Mouse (Mus musculus) heart, embryonic 10.5 days (tissue): ENCODE results near the gene Prkab1. TPM values are rescaled to one million over a fixed set of nuclear protein-coding genes. Genes with fewer than 3 reads are reported as not detected.

ENCODE experiments used
- DNase-seq: peaks from one replicate; pipeline ENCODE4 v3.0.0-alpha.2; 2017; ENCODE audit warnings: low spot score
- H3K27ac ChIP-seq: fragments of 300-500 bp; sonication (generic); 2 replicates; pipeline ENCODE4 v1.5.1; 2016; ENCODE audit warnings: mild to moderate bottlenecking
- H3K27me3 ChIP-seq: fragments of 300-500 bp; sonication (generic); 2 replicates; pipeline ENCODE4 v1.6.1; 2016; ENCODE audit warnings: mild to moderate bottlenecking; ENCODE audit not compliant: poor library complexity, insufficient read depth, severe bottlenecking
- H3K36me3 ChIP-seq: fragments of 300-500 bp; sonication (generic); 2 replicates; pipeline ENCODE4 v1.6.1; 2016; ENCODE audit warnings: mild to moderate bottlenecking, moderate library complexity
- H3K4me1 ChIP-seq: fragments of 300-500 bp; sonication (generic); 2 replicates; pipeline ENCODE4 v1.6.1; 2016; ENCODE audit warnings: mild to moderate bottlenecking
- H3K4me3 ChIP-seq: fragments of 300-500 bp; sonication (generic); 2 replicates; pipeline ENCODE4 v1.5.1; 2016; ENCODE audit warnings: mild to moderate bottlenecking, moderate library complexity
- H3K9me3 ChIP-seq: fragments of 300-500 bp; sonication (generic); 2 replicates; pipeline ENCODE4 v1.6.1; 2016; ENCODE audit warnings: mild to moderate bottlenecking, moderate library complexity
- WGBS: fragments of 180-500 bp; shearing (Covaris S2); methylation state at CpG from one replicate; pipeline ENCODE4 v1.1.7; 2016; 5-methylcytosine and 5-hydroxymethylcytosine counted together
- polyA plus RNA-seq: library from polyadenylated mRNA; unstranded; fragments of >200 nt; fragmentation: Nextera tagmentation; extraction: Ambion mirVana; gene quantifications from 2 replicates; pipeline ENCODE4 v1.2.1, GENCODE M21; 2016

Prkab1 gene
- polyA plus RNA-seq, result 69.3 and 74.1 TPM in 2 replicates

DNA sequence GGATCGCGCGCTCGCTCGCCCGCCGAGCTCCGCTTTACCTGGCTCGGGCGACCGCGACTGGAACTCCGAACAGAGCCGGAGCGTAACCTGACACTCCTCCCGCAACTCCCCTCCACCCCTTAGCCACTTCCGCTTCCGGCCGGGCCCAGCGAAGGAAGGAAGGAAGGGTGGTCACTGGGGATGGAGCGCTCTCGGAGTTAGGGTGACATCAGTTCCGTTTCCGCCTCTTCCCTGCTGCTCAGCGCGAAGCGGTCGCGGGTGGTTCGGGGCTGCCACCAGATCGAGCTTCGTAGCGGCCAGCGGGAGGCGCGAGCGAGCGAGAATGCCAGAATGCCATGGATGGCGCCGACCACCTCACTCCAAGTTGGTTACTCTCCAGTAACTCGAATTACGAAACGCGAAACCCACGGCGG, at the start of gene Prkab1:
TSS of gene Prkab1 (minus strand) at position 182 of the 413 bp plus-strand sequence.
- H3K4me1 ChIP-seq, result peaks cover 44% of the 10 kb centered on the region
- H3K36me3 ChIP-seq, result peaks cover 24% of the 10 kb centered on the region
- H3K27ac ChIP-seq, result peak within 1 kb of the TSS; percentile 94
- H3K27me3 ChIP-seq, result no peaks in the 10 kb centered on the region
- DNase-seq, result peak; percentile 98
- H3K4me3 ChIP-seq, result peak within 1 kb of the TSS; percentile 89
- under 1% methylated on average over 46 of the region's 46 CpGs for whole genome bisulfite sequencing
- H3K9me3 ChIP-seq, result no peaks in the 10 kb centered on the region

DNA sequence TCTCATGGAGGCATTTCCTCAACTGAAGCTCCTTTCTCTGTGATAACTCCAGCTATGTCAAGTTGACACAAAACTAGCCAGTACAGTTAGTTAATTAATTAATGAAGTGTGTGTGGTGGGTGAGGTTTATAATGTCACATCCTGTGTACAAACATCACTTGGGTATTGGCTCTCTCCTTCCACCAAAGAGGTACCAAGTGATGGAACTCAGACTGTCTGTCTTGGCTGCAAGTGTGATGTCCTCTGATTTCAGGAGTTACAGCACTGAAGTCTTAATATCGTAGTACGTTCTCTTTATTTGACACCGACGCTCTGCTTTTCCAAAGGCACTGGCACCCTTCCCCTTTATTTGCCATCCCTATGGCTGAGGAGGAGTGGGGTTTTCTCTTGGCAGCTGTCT, 45.3 kb upstream of the Prkab1 start:
- DNase-seq, result no peak
- WGBS, result 94% methylated on average over 4 of the region's 4 CpGs
- Histone ChIP-seq H3K27me3 (no peaks in the 10 kb centered on the region), H3K9me3 (no peaks in the 10 kb centered on the region), H3K4me3 (no peak overlapping the region), H3K36me3 (no peaks in the 10 kb centered on the region), H3K27ac (no peak overlapping the region), H3K4me1 (no peaks in the 10 kb centered on the region)

DNA sequence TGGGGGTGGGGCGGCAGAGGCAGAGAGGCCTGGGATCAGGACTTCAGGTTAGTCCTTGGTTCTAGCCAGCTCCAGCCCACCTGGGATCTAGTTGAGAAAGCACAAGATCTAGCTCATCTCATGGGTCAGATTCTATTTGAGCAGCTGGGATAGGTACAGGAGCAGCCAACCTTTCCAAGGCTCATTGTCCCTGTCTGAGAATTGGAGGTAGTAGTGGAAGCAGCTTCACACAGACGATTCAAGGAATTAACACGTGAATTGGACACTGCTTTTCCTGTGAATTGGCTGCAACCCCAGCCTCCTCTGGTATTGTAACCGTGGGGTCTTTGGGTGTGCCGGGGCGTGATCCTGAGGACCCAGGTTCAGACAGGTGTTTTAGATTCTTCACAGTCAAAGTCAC, 28.5 kb upstream of the Prkab1 start:
- DNase-seq, result no peak
- Histone ChIP-seq H3K27ac (no peak overlapping the region), H3K4me3 (no peak overlapping the region), H3K9me3 (no peaks in the 10 kb centered on the region), H3K4me1 (no peaks in the 10 kb centered on the region), H3K27me3 (0 out of 2 replicates have a peak, but pooled peaks cover 5% of the 10 kb centered on the region), H3K36me3 (no peaks in the 10 kb centered on the region)
- WGBS, result 50% methylated on average over 6 of the region's 6 CpGs

DNA sequence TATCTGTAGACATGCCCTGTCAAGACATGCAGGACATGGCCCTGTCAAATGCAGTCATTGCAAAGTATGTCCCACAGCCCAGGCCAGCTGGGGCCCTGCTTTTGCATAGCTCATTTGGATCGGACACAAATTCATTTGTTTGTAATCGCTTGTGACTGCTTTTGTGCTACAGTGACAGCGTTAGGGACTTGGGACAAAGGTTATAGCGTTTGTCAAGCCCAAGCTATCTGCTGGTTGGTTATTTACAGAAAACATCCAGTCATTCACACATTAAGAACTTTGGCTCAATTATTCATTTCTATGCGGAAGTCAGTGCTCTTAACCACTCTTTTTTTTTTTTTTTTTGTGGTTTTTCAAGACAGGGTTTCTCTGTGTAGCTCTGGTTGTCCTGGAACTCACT, 27.9 kb upstream of the Prkab1 start:
- Histone ChIP-seq H3K27me3 (0 out of 2 replicates have a peak, but pooled peaks cover 5% of the 10 kb centered on the region), H3K36me3 (no peaks in the 10 kb centered on the region), H3K9me3 (no peaks in the 10 kb centered on the region), H3K27ac (no peak overlapping the region), H3K4me3 (no peak overlapping the region), H3K4me1 (no peaks in the 10 kb centered on the region)
- DNase-seq, result no peak
- WGBS, result 76% methylated on average over 5 of the region's 5 CpGs

DNA sequence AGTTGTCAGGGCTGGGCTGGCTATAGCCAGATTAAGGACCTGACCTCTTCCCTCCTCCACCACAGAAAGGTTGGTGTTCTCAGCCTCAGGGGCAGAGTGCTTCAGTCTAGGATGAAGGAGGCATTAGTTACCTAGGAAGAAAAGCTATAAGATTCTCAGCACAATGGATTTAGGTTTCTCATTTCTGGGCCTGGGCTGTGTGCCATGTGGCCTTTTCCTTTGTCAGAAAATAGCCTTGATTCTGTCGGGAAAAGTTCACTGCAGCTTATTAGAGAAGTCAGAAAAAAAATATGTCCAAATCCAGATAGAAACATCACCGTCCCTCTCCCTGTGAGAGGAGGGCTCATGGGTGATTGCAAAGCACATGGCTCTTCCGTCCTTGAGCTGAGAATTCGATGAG, 25.5 kb upstream of the Prkab1 start:
- H3K36me3 ChIP-seq, result no peaks in the 10 kb centered on the region
- H3K4me1 ChIP-seq, result no peaks in the 10 kb centered on the region
- H3K27me3 ChIP-seq, result no peaks in the 10 kb centered on the region
- no peak overlapping the region for H3K4me3 ChIP-seq
- H3K9me3 ChIP-seq, result no peaks in the 10 kb centered on the region
- 78% methylated on average over 4 of the region's 4 CpGs for WGBS
- no peak overlapping the region for H3K27ac ChIP-seq
- DNase-seq, result no peak

DNA sequence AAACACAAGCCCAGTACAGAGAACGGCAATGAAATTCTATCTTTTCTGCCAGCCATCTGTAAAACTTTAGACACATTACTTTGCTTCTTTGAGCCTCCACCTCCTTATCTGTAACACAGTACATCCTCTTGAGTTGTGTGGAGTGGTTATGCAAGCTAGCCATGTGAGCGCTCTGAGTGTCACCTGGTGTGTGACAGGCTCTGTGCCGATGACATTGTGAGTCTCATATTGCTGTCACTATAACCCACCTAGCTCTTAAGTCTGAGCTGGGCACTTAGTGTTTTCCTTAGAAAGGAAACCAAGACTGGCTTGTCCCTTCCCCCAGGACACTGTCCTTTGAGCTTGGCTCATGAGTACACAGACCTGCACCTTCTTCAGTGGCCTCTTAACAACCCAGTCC, 24.0 kb upstream of the Prkab1 start:
- Histone ChIP-seq H3K4me3 (no peak overlapping the region), H3K9me3 (no peaks in the 10 kb centered on the region), H3K4me1 (no peaks in the 10 kb centered on the region), H3K27ac (no peak overlapping the region), H3K27me3 (no peaks in the 10 kb centered on the region), H3K36me3 (no peaks in the 10 kb centered on the region)
- DNase-seq, result no peak
- 79% methylated on average over 3 of the region's 3 CpGs for WGBS

DNA sequence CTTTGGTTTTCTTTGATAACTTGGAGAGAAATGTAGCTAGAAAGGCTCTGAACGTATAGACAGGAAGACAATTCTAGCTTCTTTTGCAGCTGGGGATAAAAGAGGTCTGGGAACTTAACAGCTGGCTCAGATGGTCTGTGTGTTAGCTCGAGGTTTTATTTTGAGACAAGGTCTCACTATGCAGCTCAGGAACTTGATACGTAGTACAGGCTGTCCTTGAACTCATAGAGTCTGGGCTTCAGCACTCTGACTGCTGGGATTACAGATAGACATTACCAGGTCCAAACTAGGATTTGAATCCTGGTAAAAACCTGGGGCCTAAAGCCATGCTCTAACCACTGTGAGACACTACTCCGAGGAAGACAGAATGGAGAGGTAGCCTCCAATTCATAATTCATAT, 21.9 kb upstream of the Prkab1 start:
- no peaks in the 10 kb centered on the region for H3K9me3 ChIP-seq
- WGBS, result 71% methylated on average over 4 of the region's 4 CpGs

DNA sequence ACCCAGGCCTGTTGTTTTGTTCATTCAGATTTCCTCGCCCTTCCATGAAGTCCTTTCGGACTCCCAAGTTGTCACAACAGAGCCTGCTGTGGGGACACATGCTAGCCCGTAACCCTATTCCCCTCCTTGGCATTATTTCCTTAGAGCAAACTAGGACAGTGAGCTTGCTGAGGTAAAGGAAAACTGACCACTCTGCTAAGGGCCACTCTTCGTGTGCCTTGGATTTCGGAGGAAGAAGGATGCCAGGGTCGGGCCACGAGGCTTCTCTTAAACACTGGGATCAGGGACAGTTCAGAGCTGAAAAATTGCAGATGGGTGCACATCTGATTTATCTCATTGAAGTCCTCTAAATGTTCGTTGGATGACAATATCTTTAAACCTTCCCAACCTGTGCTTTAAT, 21.3 kb upstream of the Prkab1 start:
- Histone ChIP-seq H3K4me3 (no peak overlapping the region), H3K27me3 (no peaks in the 10 kb centered on the region; the same call in 1 of the 2 replicates), H3K4me1 (no peaks in the 10 kb centered on the region), H3K9me3 (no peaks in the 10 kb centered on the region), H3K27ac (no peak overlapping the region), H3K36me3 (no peaks in the 10 kb centered on the region)
- no peak for DNase-seq
- WGBS, result 85% methylated on average over 8 of the region's 8 CpGs

More for the DNA sequence above, 21.9 kb upstream of the Prkab1 start:
- Histone ChIP-seq H3K27ac (no peak overlapping the region), H3K4me3 (no peak overlapping the region), H3K27me3 (no peaks in the 10 kb centered on the region), H3K4me1 (no peaks in the 10 kb centered on the region), H3K36me3 (no peaks in the 10 kb centered on the region)
- DNase-seq, result no peak

DNA sequence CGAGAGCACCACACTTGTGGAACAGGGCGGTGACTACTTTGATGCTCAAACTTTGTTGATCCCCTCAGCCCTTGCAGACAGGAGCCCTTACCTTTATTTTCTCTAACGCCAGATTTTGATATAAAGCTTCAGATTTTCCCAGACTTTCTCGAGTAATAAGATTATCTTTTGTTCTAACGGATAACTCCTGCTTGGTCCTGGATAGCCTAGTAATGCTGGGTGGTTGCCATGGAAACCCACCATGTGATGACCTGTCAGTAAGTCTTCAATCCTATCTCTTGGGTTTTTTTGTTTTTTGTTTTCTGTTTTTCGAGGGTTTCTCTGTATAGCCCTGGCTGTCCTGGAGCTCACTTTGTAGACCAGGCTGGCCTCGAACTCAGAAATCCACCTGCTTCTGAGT, 17.9 kb upstream of the Prkab1 start:
- H3K4me1 ChIP-seq, result no peaks in the 10 kb centered on the region
- DNase-seq, result no peak
- WGBS, result 63% methylated on average over 7 of the region's 7 CpGs
- H3K4me3 ChIP-seq, result no peak overlapping the region
- peaks cover 11% of the 10 kb centered on the region; the same call in 1 of the 2 replicates for H3K27me3 ChIP-seq
- H3K27ac ChIP-seq, result no peak overlapping the region
- no peaks in the 10 kb centered on the region for H3K36me3 ChIP-seq
- no peaks in the 10 kb centered on the region for H3K9me3 ChIP-seq

DNA sequence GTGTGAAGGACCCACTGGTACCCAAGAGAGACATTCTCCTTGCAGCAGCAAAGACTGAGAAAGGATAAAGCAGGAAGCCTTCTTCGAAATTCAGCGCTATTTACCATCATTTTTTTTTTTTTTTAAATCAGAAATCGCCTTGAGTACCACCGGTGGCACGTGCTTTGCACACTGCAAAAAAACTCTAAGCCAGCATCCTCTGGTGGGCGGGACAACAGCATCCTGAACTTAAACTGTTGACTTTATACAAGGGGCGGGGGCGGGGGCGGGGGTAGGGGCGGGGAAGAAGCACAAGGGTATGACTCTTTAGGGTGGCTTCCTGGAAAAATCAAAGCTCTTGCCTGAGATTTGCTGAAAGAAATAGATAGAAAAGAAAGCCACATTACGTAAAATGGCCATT, 15.4 kb upstream of the Prkab1 start:
- 23% methylated on average over 11 of the region's 11 CpGs for WGBS
- DNase-seq, result no peak
- Histone ChIP-seq H3K9me3 (no peaks in the 10 kb centered on the region), H3K36me3 (no peaks in the 10 kb centered on the region), H3K27me3 (peaks cover 17% of the 10 kb centered on the region), H3K4me1 (no peaks in the 10 kb centered on the region), H3K4me3 (peak overlapping the region; percentile 31; the same call in 1 of the 2 replicates), H3K27ac (no peak overlapping the region)

DNA sequence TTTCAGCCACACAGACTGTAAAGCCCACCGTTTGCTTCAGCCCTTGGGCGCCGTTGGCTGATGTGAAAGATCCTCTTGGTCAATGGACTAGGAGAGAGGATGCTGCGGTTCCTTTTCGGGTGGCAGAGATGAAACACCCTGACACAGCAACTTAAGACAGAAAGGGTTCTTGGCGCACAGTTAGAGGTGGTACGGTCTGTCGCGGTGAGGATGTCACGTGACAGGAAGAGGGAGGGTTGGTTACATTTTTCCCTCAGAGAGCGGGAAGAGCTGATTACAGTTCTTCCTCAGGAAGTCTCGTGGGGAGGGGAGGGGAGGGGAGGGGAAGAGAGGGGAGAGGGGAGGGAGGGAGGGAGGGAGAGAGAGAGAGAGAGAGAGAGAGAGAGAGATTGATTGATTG, 13.4 kb upstream of the Prkab1 start:
- Histone ChIP-seq H3K9me3 (no peaks in the 10 kb centered on the region), H3K27me3 (peaks cover 17% of the 10 kb centered on the region), H3K36me3 (no peaks in the 10 kb centered on the region), H3K4me1 (no peaks in the 10 kb centered on the region), H3K4me3 (no peak overlapping the region), H3K27ac (no peak overlapping the region)
- DNase-seq, result no peak
- 41% methylated on average over 12 of the region's 12 CpGs for WGBS

DNA sequence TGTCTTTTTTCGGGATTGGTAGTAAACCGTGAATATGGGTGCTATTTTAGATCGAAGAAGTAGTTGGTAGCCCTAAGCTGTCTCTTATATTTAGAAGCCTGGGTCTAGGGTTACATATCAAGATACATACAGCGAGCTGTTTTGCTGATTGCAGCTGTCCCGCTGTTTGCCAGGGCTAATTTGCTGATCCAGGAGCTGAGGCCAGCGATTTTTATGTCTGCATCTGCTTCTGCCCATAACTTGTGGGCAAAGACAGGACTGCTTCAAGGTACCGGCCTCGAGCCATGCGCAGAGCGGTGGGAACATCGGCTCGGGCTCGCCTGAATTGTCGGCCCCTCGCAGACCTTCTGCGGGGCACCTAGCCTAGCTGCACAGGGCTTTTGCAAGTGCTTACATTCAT, 12.2 kb upstream of the Prkab1 start:
- Histone ChIP-seq H3K4me3 (no peak overlapping the region), H3K9me3 (no peaks in the 10 kb centered on the region), H3K36me3 (no peaks in the 10 kb centered on the region), H3K27ac (no peak overlapping the region), H3K27me3 (peaks cover 17% of the 10 kb centered on the region), H3K4me1 (no peaks in the 10 kb centered on the region)
- DNase-seq, result no peak
- WGBS, result 59% methylated on average over 16 of the region's 16 CpGs

DNA sequence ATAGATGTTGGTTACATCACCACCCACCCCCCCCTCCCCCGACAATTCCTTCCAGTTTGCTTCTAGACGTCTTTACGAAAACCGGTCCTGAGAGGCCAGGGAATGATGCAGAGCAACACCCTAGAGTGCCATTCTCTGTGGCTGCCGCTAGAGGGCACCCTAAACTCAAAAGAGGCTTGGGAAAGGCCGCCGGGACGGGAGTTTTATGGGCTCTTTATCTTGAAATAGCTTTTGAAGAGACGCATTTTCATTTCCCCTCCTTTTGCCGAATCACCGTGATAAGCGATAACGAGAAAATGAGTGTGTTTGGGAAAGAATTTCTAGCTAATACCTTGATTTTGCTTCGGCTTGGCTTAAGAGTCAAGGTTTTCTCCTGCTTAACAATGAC, 6.9 kb upstream of the Prkab1 start:
- Histone ChIP-seq H3K4me1 (peaks cover 15% of the 10 kb centered on the region), H3K27ac (no peak overlapping the region), H3K36me3 (no peaks in the 10 kb centered on the region), H3K9me3 (no peaks in the 10 kb centered on the region), H3K27me3 (peaks cover 4% of the 10 kb centered on the region; the same call in 1 of the 2 replicates), H3K4me3 (peak overlapping the region; percentile 38; the same call in 1 of the 2 replicates)
- DNase-seq, result no peak
- WGBS, result 4% methylated on average over 14 of the region's 14 CpGs

DNA sequence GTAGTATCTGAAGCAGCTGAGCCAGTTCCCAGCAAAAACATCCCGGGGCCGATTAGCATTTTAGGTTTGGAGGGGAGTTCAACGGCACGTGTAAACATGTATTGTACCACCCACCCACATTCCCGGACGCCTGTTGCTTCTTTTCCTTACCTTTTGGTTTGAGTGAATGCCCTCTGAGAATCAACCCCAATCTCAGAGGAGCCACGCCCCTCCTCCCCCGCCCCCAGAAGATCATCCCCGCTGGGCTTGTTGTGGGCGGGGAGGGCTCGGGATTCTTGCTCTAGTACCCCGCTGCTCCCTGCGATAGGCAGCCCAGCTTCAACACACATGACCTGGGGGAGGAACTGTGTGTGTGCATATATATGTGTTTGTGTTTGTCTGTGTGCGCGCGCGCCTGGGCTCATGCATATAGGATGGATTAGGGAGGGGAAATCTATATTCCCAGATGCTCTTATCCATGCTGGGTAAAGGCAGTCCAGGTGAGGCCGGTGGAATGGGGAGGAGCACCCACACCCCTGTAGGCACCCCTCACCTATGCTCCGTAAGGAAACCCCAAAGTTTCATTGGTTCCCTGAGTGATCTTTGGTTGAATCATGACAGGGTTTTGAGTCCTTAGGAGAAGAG, 6.4 kb upstream of the Prkab1 start:
- Histone ChIP-seq H3K36me3 (no peaks in the 10 kb centered on the region), H3K4me1 (peaks cover 15% of the 10 kb centered on the region), H3K4me3 (peak overlapping the region; percentile 38; the same call in 1 of the 2 replicates), H3K9me3 (no peaks in the 10 kb centered on the region), H3K27me3 (no peaks in the 10 kb centered on the region), H3K27ac (no peak overlapping the region)
- no peak for DNase-seq
- 5% methylated on average over 19 of the region's 19 CpGs for WGBS
